Mouse (Mus musculus) bone marrow, adult 2 months (tissue): ENCODE measurements around the gene App.

ENCODE experiments used
- CTCF ChIP-seq: fragments of 200-500 bp; IDR thresholded peaks from 2 replicates; pipeline ENCODE4 v1.5.1; 2011; ENCODE audit warnings: low read length, control low read depth; ENCODE audit not compliant: control insufficient read depth, insufficient read depth
- POLR2A ChIP-seq: fragments of 200-500 bp; IDR thresholded peaks from 2 replicates; pipeline ENCODE4 v1.6.1; 2011; ENCODE audit warnings: low read depth, mild to moderate bottlenecking, control low read depth, low read length, borderline replicate concordance; ENCODE audit not compliant: control insufficient read depth

GRCm38 (mm10) chr16:84957253-84957652, 216.3 kb downstream of the App start:
- TF ChIP-seq CTCF (no peak), POLR2A (no peak)
